ENCODE assay signal across 10 mouse cellular contexts in genomic region chr17:31079078-31079840, GRCm38 (mm10). TPM values are rescaled to one million over a fixed set of nuclear protein-coding genes. Genes with fewer than 3 reads are reported as not detected.
A peak's percentile ranks its signal among the peaks of the same experiment; 100 is the strongest.
DNase-seq lines count a peak whose midpoint lies in the region; ATAC-seq and TF ChIP-seq lines count a peak whose summit lies in the region.
"Had no signal": no experiment of that assay in that cellular context is flagged by ENCODE, and none has a peak within 500 bp of the region (broad histone marks: within the 10 kb centered on the region; RNA-seq: fewer than 3 reads in every experiment).

No protein-coding gene starts in this region.

- ATAC-seq in embryonic facial prominence, embryonic 12.5 days (ENCODE audit: insufficient number of reproducible peaks, insufficient read depth, low FRiP score, low TSS enrichment), result no peak
- ATAC-seq in heart, embryonic 12.5 days (ENCODE audit: insufficient number of reproducible peaks, low FRiP score), result 0 out of 2 replicates have a peak, but pooled peaks have one; percentile 37
- no peak for ATAC-seq in kidney, postnatal 0 days (replicated peaks; ENCODE audit: low FRiP score, low read depth)

- no peak for DNase-seq in kidney, postnatal 0 days (ENCODE audit: low spot score)
- peak; percentile 70 for DNase-seq in lung, postnatal 10 days
- no peak for DNase-seq in left cerebral cortex, adult 18-20 months (ENCODE audit: low spot score in 2 of 2)
- DNase-seq in gastrocnemius, postnatal 14 days, result no peak
- no peak for DNase-seq in cerebellum, postnatal 4 days (ENCODE audit: low spot score in 2 of 2)
- no peak for DNase-seq in frontal cortex, postnatal 36 days (ENCODE audit: low spot score in 2 of 2)

- no peak for TF ChIP-seq CTCF in kidney, postnatal 0 days (IDR thresholded peaks at IDR 0.05; ENCODE audit: low read depth)

- 50% methylated on average over 12 of the region's 12 CpGs for WGBS in embryonic facial prominence, embryonic 12.5 days
- WGBS in heart, embryonic 12.5 days, result 39% methylated on average over 12 of the region's 12 CpGs
- 35% methylated on average over 12 of the region's 12 CpGs for WGBS in kidney, postnatal 0 days

- intact Hi-C loops in gastrocnemius, postnatal 14 days (cut with DNase I; ENCODE audit: low total_unique reads), result no loop called here

- no peak overlapping the region for H3K4me3 ChIP-seq in embryonic facial prominence, embryonic 12.5 days
- no peak overlapping the region for H3K4me3 ChIP-seq in heart, embryonic 12.5 days
- no peak overlapping the region for H3K4me3 ChIP-seq in kidney, postnatal 0 days (replicated peaks; ENCODE audit: low read depth, low read length)
- H3K4me3 ChIP-seq: erythroblast, embryonic 14.5 days had no signal

- no peak overlapping the region for H3K4me2 ChIP-seq in embryonic facial prominence, embryonic 12.5 days (replicated peaks)
- no peak overlapping the region for H3K4me2 ChIP-seq in heart, embryonic 12.5 days
- no peak overlapping the region for H3K4me2 ChIP-seq in kidney, postnatal 0 days (ENCODE audit: low read length)

- peak overlapping the region; percentile 24 for H3K27ac ChIP-seq in embryonic facial prominence, embryonic 12.5 days
- H3K27ac ChIP-seq in heart, embryonic 12.5 days (ENCODE audit: poor library complexity, severe bottlenecking), result peak overlapping the region; percentile 16; the same call in 1 of the 2 replicates
- peak overlapping the region; percentile 77 for H3K27ac ChIP-seq in kidney, postnatal 0 days

- no peaks in the 10 kb centered on the region for H3K27me3 ChIP-seq in embryonic facial prominence, embryonic 12.5 days
- H3K27me3 ChIP-seq in heart, embryonic 12.5 days (replicated peaks), result no peaks in the 10 kb centered on the region
- H3K27me3 ChIP-seq in kidney, postnatal 0 days (ENCODE audit: insufficient read depth, low read length), result no peaks in the 10 kb centered on the region

- H3K36me3 ChIP-seq in embryonic facial prominence, embryonic 12.5 days, result no peaks in the 10 kb centered on the region
- H3K36me3 ChIP-seq in heart, embryonic 12.5 days, result no peaks in the 10 kb centered on the region
- H3K36me3 ChIP-seq in kidney, postnatal 0 days (ENCODE audit: insufficient read depth, low read length), result no peaks in the 10 kb centered on the region

- H3K4me1 ChIP-seq in embryonic facial prominence, embryonic 12.5 days, result peaks cover 18% of the 10 kb centered on the region
- H3K4me1 ChIP-seq in heart, embryonic 12.5 days (replicated peaks), result peaks cover 33% of the 10 kb centered on the region
- H3K4me1 ChIP-seq in kidney, postnatal 0 days (replicated peaks; ENCODE audit: insufficient read depth, low read length), result peaks cover 32% of the 10 kb centered on the region

- no peaks in the 10 kb centered on the region for H3K9me3 ChIP-seq in embryonic facial prominence, embryonic 12.5 days
- no peaks in the 10 kb centered on the region for H3K9me3 ChIP-seq in heart, embryonic 12.5 days (replicated peaks)
- no peaks in the 10 kb centered on the region for H3K9me3 ChIP-seq in kidney, postnatal 0 days (replicated peaks; ENCODE audit: low read length)

- no peak overlapping the region for H3K9ac ChIP-seq in embryonic facial prominence, embryonic 12.5 days
- H3K9ac ChIP-seq in heart, embryonic 12.5 days, result no peak overlapping the region
- H3K9ac ChIP-seq in kidney, postnatal 0 days (ENCODE audit: low read depth, low read length), result no peak overlapping the region

RNA-seq across cellular contexts. Expression of gene Abcg1, which starts 21.8 kb away (rescaled TPM):
- 14.6 and 15.4 TPM in 2 replicates for polyA plus RNA-seq in embryonic facial prominence, embryonic 12.5 days (2016; fragmentation: Nextera tagmentation; extraction: Ambion mirVana)
- polyA plus RNA-seq in heart, embryonic 12.5 days (2016; fragmentation: Nextera tagmentation; extraction: Ambion mirVana), result 5.5 and 6.6 TPM in 2 replicates
- 8.5 and 8.8 TPM in 2 replicates for polyA plus RNA-seq in kidney, postnatal 0 days (2015; fragmentation: Nextera tagmentation; extraction: Ambion mirVana)
- total RNA-seq in left cerebral cortex, adult 18-20 months (2021), result 10 to 100 TPM; 70.5 to 80.0 TPM
- 1 to 10 TPM; 4.9 to 6.6 TPM for total RNA-seq in gastrocnemius, postnatal 14 days (2021)

RNA-seq across cellular contexts. Expression of gene Tff3, which starts 50.2 kb away (rescaled TPM):
- not detected in 2 replicates for polyA plus RNA-seq in embryonic facial prominence, embryonic 12.5 days (2016; fragmentation: Nextera tagmentation; extraction: Ambion mirVana)
- not detected in 2 replicates for polyA plus RNA-seq in heart, embryonic 12.5 days (2016; fragmentation: Nextera tagmentation; extraction: Ambion mirVana)
- polyA plus RNA-seq in kidney, postnatal 0 days (2015; fragmentation: Nextera tagmentation; extraction: Ambion mirVana), result 0.52 and 1.1 TPM in 2 replicates
- total RNA-seq in left cerebral cortex, adult 18-20 months (2021), result not detected
- not detected for total RNA-seq in gastrocnemius, postnatal 14 days (2021)
- total RNA-seq: layer of hippocampus, postnatal 25 days had no signal
- polyA plus RNA-seq: erythroblast, embryonic 14.5 days had no signal

Comparison
In these comparisons a context has a peak if more than half of its experiments do, and no peak if none do; other contexts are left out.
1. H3K27ac ChIP-seq: peak in every context shown above with its lines; median percentile 77 in kidney, postnatal 0 days; 24 in embryonic facial prominence, embryonic 12.5 days; 16 in heart, embryonic 12.5 days.